Mouse (Mus musculus) hindbrain, embryonic 15.5 days (tissue): ENCODE data around the gene Rspo1. TPM values are rescaled to one million over a fixed set of nuclear protein-coding genes. Genes with fewer than 3 reads are reported as not detected.

Source experiments
- ATAC-seq: fragments of 200-750 bp; cut with Nextera tagmentation; 2 replicates; pipeline ENCODE4 v1.8.0; 2017; ENCODE audit warnings: low read depth, moderate number of reproducible peaks, moderate TSS enrichment; ENCODE audit not compliant: low FRiP score
- H3K27ac ChIP-seq: fragments of 300-500 bp; sonication (generic); replicated peaks from 2 replicates; pipeline ENCODE4 v1.5.1; 2015; ENCODE audit warnings: mild to moderate bottlenecking, inconsistent platforms
- H3K27me3 ChIP-seq: fragments of 300-500 bp; sonication (generic); 2 replicates; pipeline ENCODE4 v1.6.1; 2015; ENCODE audit warnings: control low read depth, inconsistent platforms
- H3K36me3 ChIP-seq: fragments of 300-500 bp; sonication (generic); 2 replicates; pipeline ENCODE4 v1.6.1; 2015; ENCODE audit warnings: control low read depth, inconsistent platforms
- H3K4me1 ChIP-seq: fragments of 300-500 bp; sonication (generic); replicated peaks from 2 replicates; pipeline ENCODE4 v1.6.1; 2015; ENCODE audit warnings: control low read depth, inconsistent platforms
- H3K4me2 ChIP-seq: fragments of 300-500 bp; sonication (generic); 2 replicates; pipeline ENCODE4 v1.6.1; 2015; ENCODE audit warnings: moderate library complexity, mild to moderate bottlenecking, inconsistent platforms
- H3K4me3 ChIP-seq: fragments of 300-500 bp; sonication (generic); 2 replicates; pipeline ENCODE4 v1.5.1; 2015; ENCODE audit warnings: mild to moderate bottlenecking, inconsistent platforms
- H3K9ac ChIP-seq: fragments of 300-500 bp; sonication (generic); 2 replicates; pipeline ENCODE4 v1.6.1; 2015; ENCODE audit warnings: inconsistent platforms
- H3K9me3 ChIP-seq: fragments of 300-500 bp; sonication (generic); 2 replicates; pipeline ENCODE4 v1.6.1; 2016; ENCODE audit warnings: control low read depth, inconsistent platforms
- WGBS: fragments of 180-500 bp; shearing (Covaris S2); methylation state at CpG from one replicate; pipeline ENCODE4 v1.1.7; 2015; 5-methylcytosine and 5-hydroxymethylcytosine counted together
- polyA plus RNA-seq: library from polyadenylated mRNA; unstranded; fragments of >200 nt; fragmentation: Nextera tagmentation; extraction: Ambion mirVana; gene quantifications from 2 replicates; pipeline ENCODE4 v1.2.1, GENCODE M21; 2015

Gene Rspo1
- polyA plus RNA-seq, 1 experiment from 2014 or later, result 2.0 TPM

DNA sequence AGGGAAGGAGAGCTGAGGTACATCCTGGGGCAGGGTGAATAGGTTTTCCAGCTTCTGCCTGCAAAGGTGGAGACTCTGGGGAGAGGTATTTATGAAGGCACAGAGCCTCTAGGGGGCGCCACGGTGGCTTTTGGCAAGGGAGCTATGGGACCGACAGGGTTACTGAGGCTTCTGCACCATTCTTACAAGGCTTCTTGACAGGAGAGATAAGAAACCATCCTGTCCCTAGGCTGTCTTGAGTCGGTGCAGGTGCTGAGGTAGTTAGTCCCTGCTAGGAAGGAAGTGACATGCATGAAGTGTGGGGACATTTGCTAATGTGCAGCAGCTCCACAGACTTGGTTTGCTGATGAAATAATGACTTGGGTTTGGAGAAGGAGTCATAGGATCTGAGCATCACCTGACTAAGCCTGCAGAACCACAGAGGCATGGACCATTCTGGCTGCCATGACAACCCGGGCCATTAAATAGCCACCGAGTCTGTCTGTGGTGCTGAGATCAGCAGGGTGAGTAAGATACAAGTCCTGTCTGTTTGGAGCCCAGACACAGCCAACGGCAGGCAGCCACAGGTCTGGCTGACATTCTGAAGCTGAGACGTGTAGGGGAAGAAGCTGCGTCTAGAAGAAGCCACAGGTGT is 2.2 kb upstream of the Rspo1 start:
- no peak overlapping the region for H3K4me2 ChIP-seq
- no peak for ATAC-seq
- WGBS, result 14% methylated on average over 9 of the region's 9 CpGs
- peaks cover 36% of the 10 kb centered on the region for H3K4me1 ChIP-seq
- H3K36me3 ChIP-seq, result no peaks in the 10 kb centered on the region
- no peak overlapping the region for H3K27ac ChIP-seq
- H3K27me3 ChIP-seq, result peaks cover 67% of the 10 kb centered on the region
- H3K9ac ChIP-seq, result no peak overlapping the region
- H3K9me3 ChIP-seq, result no peaks in the 10 kb centered on the region
- no peak overlapping the region for H3K4me3 ChIP-seq

- no peak overlapping the region for H3K27ac ChIP-seq
- H3K4me3 ChIP-seq, result no peak overlapping the region
- no peak overlapping the region for H3K9ac ChIP-seq
- no peak overlapping the region for H3K4me2 ChIP-seq
- H3K27me3 ChIP-seq, result peaks cover 78% of the 10 kb centered on the region
- H3K4me1 ChIP-seq, result peaks cover 34% of the 10 kb centered on the region
- H3K36me3 ChIP-seq, result no peaks in the 10 kb centered on the region
- 8% methylated on average over 18 of the region's 18 CpGs for WGBS
- no peaks in the 10 kb centered on the region for H3K9me3 ChIP-seq
- no peak for ATAC-seq
Observed at GRCm38 (mm10) chr4:124984871-124985670, 1.2 kb upstream of the Rspo1 start.

DNA sequence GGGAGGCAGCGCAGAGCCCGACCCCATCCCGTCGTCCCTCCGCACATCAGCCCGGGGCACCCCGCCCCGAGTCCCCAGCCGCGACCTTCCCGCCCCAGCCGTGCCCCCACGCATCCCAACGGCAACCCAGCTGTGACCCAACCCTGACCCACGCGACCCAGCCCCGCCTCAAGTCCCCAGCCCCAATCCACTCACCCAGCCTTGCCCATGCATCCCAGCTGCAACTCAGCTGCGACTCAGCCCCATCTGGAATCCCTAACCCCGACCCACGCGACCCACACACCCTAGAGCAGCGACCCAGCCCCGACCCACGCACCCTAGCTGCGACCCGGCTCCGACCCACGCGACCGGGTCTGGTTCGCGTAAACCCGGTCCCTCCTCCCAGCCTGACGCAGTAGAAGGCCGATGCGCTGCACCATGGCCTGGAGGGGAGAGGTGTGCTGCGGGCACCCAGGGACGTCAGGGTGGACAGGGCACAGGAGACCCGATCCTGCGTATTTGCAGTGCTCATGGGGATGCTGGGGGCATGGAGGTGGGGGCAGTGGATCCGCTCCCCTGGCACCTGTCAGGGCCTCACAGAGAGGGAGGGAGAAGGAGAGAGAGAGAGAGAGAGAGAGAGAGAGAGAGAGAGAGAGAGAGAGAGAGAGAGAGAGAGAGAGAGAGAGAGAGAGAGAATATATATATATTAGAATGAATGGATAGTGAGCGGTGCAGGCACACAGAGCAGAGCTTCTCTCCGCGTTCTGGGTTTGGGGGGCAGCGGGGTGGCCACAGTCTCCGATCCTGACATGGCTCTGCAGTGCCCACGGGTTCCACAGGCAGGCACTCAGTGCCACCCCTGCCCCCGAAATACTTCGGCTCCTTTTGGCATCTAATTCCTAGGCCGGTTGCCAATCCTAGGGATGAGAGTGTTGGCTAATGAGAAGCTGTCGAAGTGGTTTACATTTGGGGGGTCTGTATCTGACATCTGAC is 795 bp downstream of the Rspo1 start:
- no peak overlapping the region for H3K27ac ChIP-seq
- H3K9me3 ChIP-seq, result no peaks in the 10 kb centered on the region
- H3K9ac ChIP-seq, result no peak overlapping the region
- H3K4me1 ChIP-seq, result peaks cover 36% of the 10 kb centered on the region
- WGBS, result 3% methylated on average over 51 of the region's 51 CpGs
- ATAC-seq, result peak; percentile 21; the same call in 1 of the 2 replicates
- peak overlapping the region; percentile 58 for H3K4me2 ChIP-seq
- peaks cover 85% of the 10 kb centered on the region for H3K27me3 ChIP-seq
- H3K4me3 ChIP-seq, result peak overlapping the region; percentile 35
- no peaks in the 10 kb centered on the region for H3K36me3 ChIP-seq

- H3K9me3 ChIP-seq, result no peaks in the 10 kb centered on the region
- H3K27me3 ChIP-seq, result peaks cover 84% of the 10 kb centered on the region
- H3K9ac ChIP-seq, result no peak overlapping the region
- ATAC-seq, result no peak
- no peaks in the 10 kb centered on the region for H3K36me3 ChIP-seq
- H3K4me1 ChIP-seq, result peaks cover 36% of the 10 kb centered on the region
- H3K4me3 ChIP-seq, result no peak overlapping the region
- no peak overlapping the region for H3K27ac ChIP-seq
- H3K4me2 ChIP-seq, result no peak overlapping the region
- WGBS, result 6% methylated on average over 10 of the region's 10 CpGs
Observed at GRCm38 (mm10) chr4:124987711-124988097, 1.5 kb downstream of the Rspo1 start.

DNA sequence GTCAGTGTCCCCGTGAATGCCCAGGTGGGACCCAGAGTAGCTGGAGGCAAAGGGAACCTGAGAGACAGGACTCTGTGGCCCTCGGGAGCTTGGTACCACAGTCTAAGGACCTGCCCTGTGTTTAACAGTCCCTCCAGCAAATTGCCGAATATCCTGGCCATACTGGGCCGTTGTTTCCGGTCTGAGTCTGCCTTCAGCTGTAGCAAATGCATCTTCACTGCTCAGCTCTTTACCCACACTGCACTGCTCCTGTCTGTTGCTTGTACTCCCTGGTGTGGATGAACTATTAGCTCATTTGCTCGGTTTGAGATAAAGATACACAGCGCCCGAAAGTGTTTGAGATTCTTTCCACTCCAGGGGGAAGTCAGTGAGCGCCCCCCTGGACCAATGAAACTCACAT is 2.2 kb downstream of the Rspo1 start:
- Histone ChIP-seq H3K27me3 (peaks cover 80% of the 10 kb centered on the region), H3K4me1 (peaks cover 36% of the 10 kb centered on the region), H3K4me2 (peak overlapping the region; percentile 20), H3K4me3 (no peak overlapping the region), H3K9me3 (no peaks in the 10 kb centered on the region), H3K36me3 (no peaks in the 10 kb centered on the region), H3K27ac (no peak overlapping the region), H3K9ac (no peak overlapping the region)
- no peak for ATAC-seq
- WGBS, result 20% methylated on average over 9 of the region's 9 CpGs

DNA sequence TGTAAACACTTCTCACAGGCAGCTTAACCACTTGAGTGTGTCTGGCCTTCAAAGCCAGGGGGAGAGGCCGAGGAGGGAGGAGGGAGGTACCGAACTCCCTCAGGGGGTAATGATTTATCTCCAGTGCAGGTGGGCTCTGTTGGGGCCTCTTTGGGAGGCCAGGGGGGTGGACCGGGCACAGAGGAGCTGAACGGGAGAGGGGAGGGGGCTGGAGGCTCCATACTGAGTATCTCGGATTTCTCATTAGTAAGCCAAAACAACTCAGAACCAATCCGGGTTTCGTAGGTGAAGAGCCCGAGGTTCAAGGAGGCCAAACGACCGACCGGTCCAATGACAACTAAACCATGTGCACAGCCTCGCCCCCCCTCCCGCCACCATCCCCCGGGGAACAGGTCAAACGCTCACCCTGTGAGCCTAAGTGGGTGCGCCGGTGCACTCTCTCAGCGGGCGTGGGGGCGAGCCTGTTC is 3.6 kb downstream of the Rspo1 start:
- no peaks in the 10 kb centered on the region for H3K9me3 ChIP-seq
- ATAC-seq, result no peak
- H3K27me3 ChIP-seq, result peaks cover 66% of the 10 kb centered on the region
- H3K4me3 ChIP-seq, result no peak overlapping the region
- no peak overlapping the region for H3K9ac ChIP-seq
- no peaks in the 10 kb centered on the region for H3K36me3 ChIP-seq
- H3K4me1 ChIP-seq, result peaks cover 30% of the 10 kb centered on the region
- H3K27ac ChIP-seq, result no peak overlapping the region
- peak overlapping the region; percentile 33 for H3K4me2 ChIP-seq
- WGBS, result 2% methylated on average over 20 of the region's 20 CpGs

DNA sequence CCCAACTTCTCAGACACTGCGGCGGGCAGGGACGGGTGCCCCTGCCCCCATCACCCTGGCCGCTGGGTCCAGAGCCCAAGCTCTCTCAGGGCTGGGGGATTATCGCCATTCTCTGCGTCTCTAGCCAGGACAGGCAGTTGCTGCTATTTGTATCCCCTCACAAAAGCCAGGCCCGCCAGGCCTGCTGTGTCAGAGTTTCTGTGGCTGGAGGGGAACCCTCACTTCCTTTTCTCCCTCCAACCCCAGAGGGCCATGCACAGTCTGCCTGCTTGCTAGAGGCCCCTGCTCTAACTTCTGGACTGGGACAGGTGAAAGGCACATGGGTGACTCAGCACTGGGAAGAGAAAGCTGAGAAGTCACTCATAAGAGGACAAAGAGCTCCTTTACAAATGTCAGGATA is 4.1 kb downstream of the Rspo1 start:
- no peaks in the 10 kb centered on the region for H3K36me3 ChIP-seq
- no peak for ATAC-seq
- no peak overlapping the region for H3K4me3 ChIP-seq
- no peak overlapping the region for H3K27ac ChIP-seq
- H3K9me3 ChIP-seq, result no peaks in the 10 kb centered on the region
- peaks cover 62% of the 10 kb centered on the region for H3K27me3 ChIP-seq
- H3K4me1 ChIP-seq, result peaks cover 28% of the 10 kb centered on the region
- WGBS, result 2% methylated on average over 7 of the region's 7 CpGs
- H3K4me2 ChIP-seq, result peak overlapping the region; percentile 33
- H3K9ac ChIP-seq, result no peak overlapping the region

- 0 out of 2 replicates have a peak, but pooled peaks cover 3% of the 10 kb centered on the region for H3K27me3 ChIP-seq
- no peaks in the 10 kb centered on the region for H3K4me1 ChIP-seq
- no peak overlapping the region for H3K27ac ChIP-seq
- no peaks in the 10 kb centered on the region for H3K9me3 ChIP-seq
- no peak for ATAC-seq
- H3K36me3 ChIP-seq, result no peaks in the 10 kb centered on the region
- no peak overlapping the region for H3K4me3 ChIP-seq
- H3K9ac ChIP-seq, result no peak overlapping the region
- no peak overlapping the region for H3K4me2 ChIP-seq
- 81% methylated on average over 10 of the region's 10 CpGs for WGBS
Observed at GRCm38 (mm10) chr4:124997479-124998147, 11.4 kb downstream of the Rspo1 start.

DNA sequence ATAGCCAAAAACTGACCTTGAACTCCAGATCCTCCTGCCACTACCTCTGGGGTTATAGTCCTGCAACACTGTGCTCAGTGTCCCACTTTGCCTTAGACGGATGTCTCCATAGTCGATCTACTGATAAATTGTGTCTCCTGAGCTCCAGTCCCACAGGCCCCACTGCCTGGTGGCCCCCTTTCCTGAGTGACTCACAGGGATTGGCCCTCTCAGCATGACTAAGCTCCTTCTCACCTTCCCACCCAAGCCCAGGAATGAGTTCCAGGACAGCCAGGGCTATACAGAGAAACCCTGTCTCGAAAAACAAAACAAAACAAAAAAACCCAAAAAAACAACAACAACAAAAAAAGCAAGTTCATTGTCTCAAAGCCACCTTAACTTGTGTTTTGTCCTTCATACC is 13.3 kb downstream of the Rspo1 start:
- no peaks in the 10 kb centered on the region for H3K36me3 ChIP-seq
- no peaks in the 10 kb centered on the region for H3K4me1 ChIP-seq
- 90% methylated on average over 3 of the region's 3 CpGs for WGBS
- H3K27me3 ChIP-seq, result no peaks in the 10 kb centered on the region
- H3K27ac ChIP-seq, result no peak overlapping the region
- ATAC-seq, result no peak
- H3K4me3 ChIP-seq, result no peak overlapping the region
- no peak overlapping the region for H3K4me2 ChIP-seq
- H3K9me3 ChIP-seq, result no peaks in the 10 kb centered on the region
- H3K9ac ChIP-seq, result no peak overlapping the region

GRCm38 (mm10) chr4:125002978-125003377 is 16.7 kb downstream of the Rspo1 start:
- no peaks in the 10 kb centered on the region for H3K4me1 ChIP-seq
- no peak for ATAC-seq
- no peaks in the 10 kb centered on the region for H3K9me3 ChIP-seq
- H3K36me3 ChIP-seq, result no peaks in the 10 kb centered on the region
- no peak overlapping the region for H3K4me2 ChIP-seq
- H3K27ac ChIP-seq, result no peak overlapping the region
- no peak overlapping the region for H3K4me3 ChIP-seq
- WGBS, result 83% methylated on average over 8 of the region's 8 CpGs
- no peak overlapping the region for H3K9ac ChIP-seq
- H3K27me3 ChIP-seq, result peaks cover 7% of the 10 kb centered on the region; the same call in 1 of the 2 replicates

GRCm38 (mm10) chr4:125004886-125005285 is 18.7 kb downstream of the Rspo1 start:
- ATAC-seq, result no peak
- Histone ChIP-seq H3K27ac (no peak overlapping the region), H3K27me3 (peaks cover 7% of the 10 kb centered on the region; the same call in 1 of the 2 replicates), H3K4me1 (no peaks in the 10 kb centered on the region), H3K9me3 (no peaks in the 10 kb centered on the region), H3K4me3 (no peak overlapping the region), H3K9ac (no peak overlapping the region), H3K36me3 (no peaks in the 10 kb centered on the region), H3K4me2 (no peak overlapping the region)
- 54% methylated on average over 12 of the region's 12 CpGs for WGBS
